Mouse (Mus musculus) kidney, adult 2 months (tissue): Measurements from ENCODE around the gene Galnt6.

ENCODE experiments used
- CTCF ChIP-seq: fragments of 200-500 bp; conservative IDR thresholded peaks from 2 replicates; pipeline ENCODE4 v1.5.1; 2011; ENCODE audit warnings: low read depth, mild to moderate bottlenecking, control low read depth, low read length, moderate library complexity, mixed read lengths; ENCODE audit not compliant: insufficient read depth, insufficient read length
- POLR2A ChIP-seq: fragments of 200-500 bp; IDR thresholded peaks from one replicate; pipeline ENCODE4 v1.6.1; 2011; ENCODE audit warnings: low read depth, low read length, control low read depth

- TF ChIP-seq CTCF, result no peak
- no peak for TF ChIP-seq POLR2A
Observed at GRCm38 (mm10) chr15:100726721-100727120, 2.5 kb downstream of the Galnt6 start.
